Mouse (Mus musculus) spleen, postnatal 4 days (tissue): ENCODE measurements around the gene Pkn1.

ENCODE experiments used
- DNase-seq, 2 experiments: peaks; one replicate each; pipeline ENCODE4 v3.0.0; 2022; ENCODE audit warnings: low spot score in 2 of 2

Pkn1 gene

DNA sequence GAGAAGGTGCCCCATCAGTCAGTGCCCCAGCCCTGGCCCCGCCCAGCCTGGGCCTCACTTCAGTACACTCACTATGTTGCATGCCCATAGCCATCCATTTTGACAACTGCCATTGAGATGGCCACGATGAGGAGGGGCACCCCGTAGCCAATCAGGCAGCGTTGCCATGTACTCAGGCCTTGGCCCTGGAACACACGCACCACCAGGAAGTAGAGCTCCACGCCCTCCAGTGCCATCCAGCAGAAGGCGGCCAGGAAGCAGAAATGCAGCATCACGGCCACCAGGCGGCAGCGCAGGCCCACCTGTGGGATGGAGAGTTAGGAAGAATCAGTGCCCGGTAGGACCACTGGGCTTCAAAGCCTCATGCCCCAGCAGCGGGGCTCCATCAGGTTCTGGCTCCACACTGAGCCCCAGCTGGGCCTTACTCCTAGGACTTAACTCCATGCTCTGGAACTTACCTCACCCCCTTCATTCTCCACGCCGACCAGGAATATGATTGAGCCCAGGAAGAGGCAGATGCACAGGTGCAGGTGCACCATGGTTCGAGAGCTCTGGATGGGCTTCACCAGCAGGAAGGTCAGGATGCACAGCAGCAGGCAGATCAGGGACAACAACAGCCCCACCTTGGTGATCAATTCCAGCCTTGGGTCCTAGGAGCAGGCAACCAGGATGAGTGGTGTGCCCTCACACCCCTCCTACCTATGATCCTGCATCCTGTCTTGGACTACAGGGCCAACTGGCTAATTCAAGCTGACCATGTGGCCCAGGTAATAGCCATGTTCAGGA is 25.9 kb upstream of the Pkn1 start:
- peak; percentile 80 to 90 for DNase-seq

DNA sequence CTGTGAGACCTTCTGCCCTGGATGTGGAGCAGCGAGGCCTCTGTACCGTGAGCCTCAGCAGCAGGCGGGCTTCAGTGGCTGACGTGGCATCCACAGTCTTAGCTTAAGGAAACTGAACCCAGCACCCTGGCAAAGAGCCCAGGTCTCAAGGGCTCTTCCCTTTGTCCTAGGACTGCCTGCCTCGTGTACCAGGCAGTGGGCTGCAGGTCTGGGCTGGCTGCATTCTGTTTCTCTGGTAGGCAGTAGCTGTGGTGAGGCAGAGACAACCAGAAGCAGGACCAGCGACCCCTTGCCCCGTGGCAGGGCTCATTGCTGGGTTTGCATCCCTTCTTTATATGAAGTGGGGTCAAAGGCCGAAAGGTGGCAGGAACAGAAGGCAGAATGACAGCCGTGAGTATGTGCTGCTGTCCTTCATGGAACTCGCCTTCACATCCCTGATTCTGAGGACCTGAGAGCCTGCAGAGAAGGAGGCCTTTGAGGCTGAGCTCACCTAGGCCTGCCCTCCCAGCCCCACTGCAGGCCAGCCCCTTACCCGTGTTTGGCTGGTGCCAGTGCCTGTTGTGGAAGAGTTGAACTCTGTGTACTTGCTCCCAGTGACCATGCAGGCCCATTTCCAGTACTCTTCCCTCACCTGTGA is 24.6 kb upstream of the Pkn1 start:
- DNase-seq, result no peak

DNA sequence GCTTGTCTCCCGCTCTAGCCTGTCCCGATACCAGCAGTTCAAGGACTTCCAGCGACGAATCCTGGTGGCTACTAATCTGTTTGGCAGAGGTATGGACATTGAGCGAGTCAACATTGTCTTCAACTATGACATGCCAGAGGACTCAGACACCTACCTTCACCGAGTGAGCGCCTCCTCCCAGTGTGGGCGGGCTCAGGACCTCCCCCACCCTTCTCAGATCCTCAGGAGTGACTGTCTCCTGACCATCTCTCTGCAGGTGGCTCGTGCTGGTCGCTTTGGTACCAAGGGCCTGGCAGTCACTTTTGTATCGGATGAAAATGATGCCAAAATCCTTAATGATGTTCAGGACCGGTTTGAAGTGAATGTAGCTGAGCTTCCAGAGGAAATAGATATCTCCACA is 23.7 kb upstream of the Pkn1 start:
- no peak for DNase-seq

DNA sequence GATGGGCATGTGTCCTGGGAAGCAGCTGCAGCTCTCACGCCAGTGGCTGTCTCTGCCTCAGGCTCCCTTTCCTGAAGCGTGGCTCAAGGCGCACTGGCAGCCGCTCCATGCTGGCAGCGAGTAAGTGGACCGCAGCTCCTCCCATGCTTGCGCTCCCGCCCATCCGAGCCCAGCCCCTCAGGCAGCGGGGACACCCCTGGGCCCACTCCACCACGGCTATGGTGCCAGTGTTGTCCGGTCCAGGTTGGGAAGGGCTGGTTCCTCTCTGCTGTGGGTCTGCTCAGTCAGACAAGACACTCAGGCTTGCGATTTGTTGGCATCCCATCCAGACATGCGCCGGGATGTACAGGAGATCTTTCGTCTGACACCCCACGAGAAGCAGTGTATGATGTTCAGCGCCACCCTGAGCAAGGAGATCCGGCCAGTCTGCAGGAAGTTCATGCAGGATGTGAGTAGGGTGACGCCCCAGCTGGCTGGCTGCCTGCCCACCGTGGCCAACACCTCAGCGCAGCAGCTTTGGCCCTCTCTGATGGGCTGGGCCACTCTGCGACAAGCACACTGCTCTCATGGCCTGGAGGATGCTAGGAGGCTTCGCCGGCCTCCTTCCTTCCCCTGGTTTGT is 22.5 kb upstream of the Pkn1 start:
- DNase-seq, result no peak

DNA sequence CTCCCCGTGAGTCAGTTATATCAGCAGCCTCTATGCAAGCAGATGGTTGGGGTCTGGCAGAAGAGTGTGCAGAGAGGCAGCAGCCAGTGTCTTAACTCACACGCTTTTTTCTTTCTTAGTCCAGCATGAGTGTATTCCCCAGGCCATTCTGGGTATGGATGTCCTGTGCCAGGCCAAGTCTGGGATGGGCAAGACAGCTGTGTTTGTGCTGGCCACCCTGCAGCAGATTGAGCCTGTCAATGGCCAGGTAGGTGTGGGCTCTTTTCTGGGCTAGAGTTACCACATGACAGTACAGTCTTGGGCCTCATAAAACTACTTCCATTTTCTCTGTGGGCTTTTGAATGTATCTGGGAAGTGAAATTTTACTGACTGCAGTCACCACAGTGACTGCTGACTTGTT is 20.7 kb upstream of the Pkn1 start:
- peak in 1 of 2 experiments; percentile 53 for DNase-seq

DNA sequence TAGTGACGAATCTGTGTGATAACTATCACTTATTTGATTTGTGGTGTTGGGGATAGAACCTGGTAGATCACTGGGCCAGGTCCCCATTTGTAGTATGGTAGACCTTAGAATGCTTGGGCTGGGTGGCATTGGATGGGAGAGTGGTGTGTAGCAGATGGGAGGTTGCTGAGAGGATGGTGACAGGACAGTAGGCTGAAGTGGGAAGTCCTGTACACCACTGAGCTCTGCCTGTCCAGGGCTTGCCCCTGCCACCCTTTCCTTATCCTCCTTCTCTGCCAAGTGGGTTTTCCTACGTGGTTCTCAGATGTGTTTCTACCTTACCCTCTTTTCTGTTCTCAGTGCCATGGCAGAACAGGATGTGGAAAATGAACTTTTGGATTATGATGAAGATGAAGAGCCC is 20.1 kb upstream of the Pkn1 start:
- peak in 1 of 2 experiments; percentile 51 for DNase-seq

DNA sequence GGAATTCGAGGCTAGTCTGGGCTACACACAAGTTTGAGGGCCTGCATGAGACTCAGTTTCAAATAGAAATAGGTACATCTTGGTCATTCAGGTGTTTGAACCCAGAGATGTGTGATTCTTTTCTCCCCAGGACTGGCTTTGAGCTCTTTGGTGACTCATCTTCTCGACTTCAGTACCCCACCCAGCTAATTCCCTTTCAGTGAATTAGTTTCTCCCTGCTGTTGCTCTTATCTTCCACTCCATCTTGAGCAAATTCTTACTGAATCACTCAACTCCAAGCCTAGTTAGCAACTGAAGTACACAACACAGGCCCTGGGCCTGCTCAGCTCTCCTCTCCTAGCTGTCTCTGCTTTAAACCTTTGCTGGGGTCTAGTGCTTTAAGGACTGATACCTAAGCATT is 17.6 kb upstream of the Pkn1 start:
- DNase-seq, result no peak

DNA sequence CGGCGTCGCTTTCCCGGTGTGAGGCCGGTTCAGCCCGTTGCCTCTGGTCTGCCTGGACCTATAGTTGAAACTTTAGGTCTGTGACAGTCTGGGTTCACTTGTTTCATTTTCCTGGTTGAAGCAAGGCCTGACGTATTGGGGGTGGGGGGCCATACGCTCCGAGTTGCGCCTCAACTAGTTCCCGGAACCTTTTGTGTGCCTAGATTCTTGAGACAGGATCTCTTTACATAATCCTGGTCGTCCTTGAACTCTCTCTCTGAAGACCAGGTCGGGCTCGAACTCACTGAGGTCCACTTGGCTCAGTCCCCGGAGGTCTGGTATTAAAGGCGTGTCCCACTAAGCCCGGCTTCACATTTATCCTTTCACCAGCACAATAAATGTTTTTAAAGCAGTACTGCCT is 16.8 kb upstream of the Pkn1 start:
- no peak for DNase-seq

DNA sequence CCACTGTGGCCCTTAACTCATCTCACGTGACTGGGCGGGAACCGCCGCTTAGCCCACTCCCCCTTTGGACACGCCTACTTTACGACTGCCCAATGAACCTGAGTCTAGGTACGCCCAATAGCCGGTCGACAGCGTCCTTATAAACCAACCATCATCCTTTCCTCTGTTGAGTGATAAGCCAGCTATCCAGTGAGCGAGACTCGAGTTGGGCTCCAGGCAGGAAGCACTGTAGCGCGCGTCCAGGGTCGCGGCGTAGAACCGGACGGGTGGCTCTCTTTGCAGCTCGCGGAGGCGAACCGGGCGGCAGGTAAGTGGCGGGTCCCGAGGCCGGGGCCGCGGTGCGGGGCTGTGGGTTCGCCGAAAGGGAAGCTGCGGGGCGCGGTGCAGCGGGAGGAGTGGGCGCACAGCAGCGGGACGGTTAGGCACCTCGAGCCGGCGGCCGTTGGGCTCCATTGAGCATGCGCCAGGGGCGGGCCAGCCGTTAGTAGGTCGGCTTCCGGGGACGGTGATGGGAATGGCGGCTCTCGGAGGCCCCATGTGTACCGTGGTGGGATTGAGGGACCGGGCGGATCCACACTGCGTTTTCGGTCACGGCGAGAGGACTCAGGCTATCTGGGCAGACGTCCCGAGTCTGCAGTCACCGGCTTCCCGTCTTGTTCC is 16.2 kb upstream of the Pkn1 start, which contains the start of gene Ddx39:
Ddx39 (plus strand) TSS at position 147 of the 660 bp plus-strand sequence.
- DNase-seq, result peak; percentile 94 to 95

DNA sequence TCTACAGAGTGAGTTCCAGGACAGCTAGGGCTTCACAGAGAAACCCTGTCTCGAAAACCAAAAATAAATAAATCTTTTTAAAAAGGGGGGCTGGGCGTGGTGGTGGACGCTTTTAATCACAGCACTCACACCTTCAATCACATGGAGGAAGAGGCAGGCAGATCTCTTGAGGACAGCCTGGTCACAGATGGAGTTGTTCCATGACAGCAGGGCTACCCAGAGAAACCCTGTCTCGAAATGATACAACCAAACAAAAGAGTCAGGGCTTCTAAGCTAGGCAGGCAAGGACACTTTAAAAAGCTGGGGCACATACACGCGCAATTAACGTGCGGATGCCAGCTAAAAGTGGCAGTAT is 15.7 kb upstream of the Pkn1 start:
- DNase-seq, result no peak

DNA sequence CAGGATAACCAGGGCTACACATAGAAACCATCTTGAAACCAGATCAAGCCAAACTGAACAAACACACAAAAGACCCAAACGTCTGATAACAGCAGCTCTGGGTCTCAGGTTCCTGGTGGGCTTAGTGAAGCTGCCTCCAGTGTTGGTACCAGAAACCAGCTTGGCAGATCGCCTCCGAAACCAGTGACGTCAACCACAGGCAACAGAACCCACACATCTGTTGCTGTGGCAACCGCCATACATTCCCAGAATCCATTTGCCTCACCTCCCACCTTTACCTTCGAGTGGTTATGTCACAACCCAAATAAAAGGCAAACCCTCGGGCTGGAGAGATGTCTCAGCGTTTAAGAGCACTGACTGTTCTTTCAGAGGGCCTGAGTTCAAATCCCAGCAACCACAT is 8.6 kb upstream of the Pkn1 start:
- no peak for DNase-seq

DNA sequence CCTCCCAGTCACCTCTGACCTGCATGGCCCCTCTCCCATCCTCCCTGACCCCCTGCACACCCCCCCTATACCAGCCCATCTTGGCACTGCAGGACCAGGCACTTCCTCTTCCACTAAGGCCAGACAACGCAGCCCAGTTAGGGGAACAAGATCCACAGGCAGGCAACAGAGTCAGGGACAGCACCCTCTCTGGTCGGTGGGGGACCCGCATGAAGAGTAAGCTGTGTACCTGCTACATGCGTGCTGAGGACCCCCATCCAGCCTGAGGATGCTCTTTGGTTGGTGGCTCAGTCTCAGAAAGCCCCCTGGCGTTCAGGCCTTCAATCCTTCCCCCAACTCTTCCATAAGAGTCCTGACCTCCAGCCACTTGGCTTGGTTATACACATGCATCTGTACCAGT is 7.4 kb upstream of the Pkn1 start:
- no peak for DNase-seq

DNA sequence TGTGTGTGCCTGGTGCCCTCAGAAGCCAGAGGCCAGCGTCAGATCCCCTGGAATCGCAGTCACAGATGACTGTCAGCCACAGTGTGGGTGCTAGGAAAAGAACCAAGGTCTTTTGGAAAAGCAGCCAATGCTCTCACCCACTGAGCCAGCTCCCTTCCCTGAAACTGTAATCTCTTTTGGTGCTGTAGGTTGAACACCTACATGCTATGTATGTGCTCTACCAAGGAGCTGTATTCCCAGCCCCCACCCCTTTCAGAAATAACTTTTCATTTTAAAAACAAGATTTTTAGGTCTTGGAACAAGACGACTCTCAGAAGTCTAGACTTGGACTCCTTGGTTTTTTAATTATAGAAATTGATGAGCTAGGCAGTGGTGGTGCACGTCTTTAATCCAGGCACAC is 4.4 kb upstream of the Pkn1 start:
- no peak for DNase-seq

DNA sequence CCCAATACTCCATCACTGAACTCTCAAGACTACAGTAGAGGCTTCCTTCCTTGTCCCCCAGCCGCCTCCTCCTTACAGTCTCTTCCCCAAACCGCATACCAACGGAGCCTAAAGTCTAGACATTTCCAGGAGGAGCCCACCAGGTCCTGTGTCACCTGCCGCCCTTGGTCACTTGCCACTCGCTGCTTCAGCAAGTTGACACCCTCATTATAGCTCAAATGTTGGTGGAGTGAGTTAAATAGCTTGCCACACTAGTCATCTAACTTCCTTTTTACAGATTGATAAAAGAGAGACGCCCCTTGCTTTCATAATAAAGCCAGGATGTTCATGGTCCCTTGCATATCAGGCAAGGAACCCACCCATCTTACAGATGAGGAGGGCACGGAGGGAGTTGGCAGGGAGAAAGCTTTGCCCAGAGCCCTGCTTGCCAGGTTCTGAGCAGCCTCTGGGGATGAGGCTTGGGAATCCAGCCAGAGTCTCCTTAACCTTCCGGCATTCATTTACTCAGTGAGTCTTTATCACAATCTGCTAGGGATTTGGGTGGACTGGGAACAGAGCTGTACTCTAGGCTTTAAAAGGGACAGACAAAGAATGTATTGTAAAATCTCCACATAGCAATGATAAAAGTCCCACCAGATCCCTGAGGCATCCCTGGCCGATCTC is 1.6 kb upstream of the Pkn1 start:
- no peak for DNase-seq

DNA sequence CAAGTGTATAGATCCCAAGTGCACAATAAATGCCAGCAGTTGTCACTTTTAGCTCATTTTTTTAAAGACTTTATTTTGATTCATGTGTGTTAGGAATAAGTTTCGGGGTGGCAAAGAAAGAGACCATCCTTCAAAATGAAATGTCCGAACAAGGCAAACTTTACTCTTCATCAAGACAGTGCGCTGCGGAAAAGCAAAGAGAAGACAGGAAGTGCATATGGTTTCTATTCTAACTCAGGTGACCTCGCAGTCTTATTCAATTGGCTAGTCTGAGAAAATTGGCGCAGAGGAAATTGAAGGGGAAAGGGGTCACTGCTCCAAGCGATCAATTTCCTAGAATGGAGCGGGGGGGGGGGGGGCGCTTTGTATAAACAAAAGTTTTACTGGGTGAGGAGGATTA is 587 bp upstream of the Pkn1 start:
- peak in 1 of 2 experiments; percentile 23 for DNase-seq

DNA sequence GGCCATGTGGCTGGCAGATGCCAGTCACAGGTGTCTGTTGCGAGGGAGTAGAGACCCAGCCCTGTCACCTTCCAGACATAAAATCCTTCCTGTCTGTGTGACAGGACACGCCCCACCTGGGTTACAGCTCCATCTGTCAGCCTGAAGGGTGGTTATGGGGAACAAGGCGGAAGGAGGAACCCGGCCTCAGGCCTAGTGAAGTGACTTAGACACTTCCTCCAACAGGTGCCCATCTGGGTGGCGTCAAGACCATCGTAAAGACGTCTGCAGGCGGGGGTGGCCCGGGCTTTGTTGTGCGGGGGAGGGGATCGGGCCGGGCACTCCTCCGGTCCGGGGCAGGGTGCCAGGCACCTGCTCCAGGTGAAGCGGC is 703 bp downstream of the Pkn1 start:
- DNase-seq, result peak in 1 of 2 experiments; percentile 68

DNA sequence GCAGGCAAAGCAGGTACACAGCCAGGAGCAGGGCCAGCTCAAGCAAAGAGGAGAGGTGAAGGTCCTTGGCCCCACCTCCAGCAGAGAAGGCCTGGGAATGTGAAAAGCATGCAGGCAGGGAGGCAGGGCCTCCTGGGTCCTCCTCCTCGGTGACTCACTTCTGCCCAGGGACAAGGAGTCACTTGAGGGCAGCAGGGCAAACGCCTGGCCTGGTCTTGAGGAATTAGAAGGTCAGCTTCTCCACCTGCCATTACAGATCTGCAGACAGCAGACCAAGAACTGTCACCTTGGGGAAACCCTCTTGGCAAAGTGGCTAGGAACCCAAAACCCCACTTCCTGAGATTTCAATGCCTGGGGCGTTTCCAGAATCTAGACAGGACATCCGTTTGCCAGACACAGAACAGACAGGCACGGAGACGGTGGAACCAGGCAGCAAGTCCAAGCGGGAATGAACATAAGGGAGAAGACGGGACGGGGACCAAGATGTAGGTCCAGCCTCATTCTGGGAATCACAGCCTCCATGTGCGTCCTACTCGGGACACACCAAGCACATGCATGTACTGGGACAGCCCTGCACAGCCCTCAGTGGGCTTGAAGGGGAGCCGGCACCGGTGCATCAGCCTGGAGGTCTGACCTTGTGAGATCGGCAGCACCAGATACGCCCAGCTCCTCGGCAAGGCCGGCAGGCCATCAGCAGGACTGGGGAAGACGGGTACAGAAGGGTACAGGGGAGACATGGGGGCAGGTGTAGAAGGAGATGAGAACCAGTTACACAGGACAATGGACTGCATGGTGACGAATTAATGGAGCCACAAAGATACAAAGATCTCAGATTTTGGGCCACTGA is 1.4 kb downstream of the Pkn1 start:
- peak in 1 of 2 experiments; percentile 20 for DNase-seq

DNA sequence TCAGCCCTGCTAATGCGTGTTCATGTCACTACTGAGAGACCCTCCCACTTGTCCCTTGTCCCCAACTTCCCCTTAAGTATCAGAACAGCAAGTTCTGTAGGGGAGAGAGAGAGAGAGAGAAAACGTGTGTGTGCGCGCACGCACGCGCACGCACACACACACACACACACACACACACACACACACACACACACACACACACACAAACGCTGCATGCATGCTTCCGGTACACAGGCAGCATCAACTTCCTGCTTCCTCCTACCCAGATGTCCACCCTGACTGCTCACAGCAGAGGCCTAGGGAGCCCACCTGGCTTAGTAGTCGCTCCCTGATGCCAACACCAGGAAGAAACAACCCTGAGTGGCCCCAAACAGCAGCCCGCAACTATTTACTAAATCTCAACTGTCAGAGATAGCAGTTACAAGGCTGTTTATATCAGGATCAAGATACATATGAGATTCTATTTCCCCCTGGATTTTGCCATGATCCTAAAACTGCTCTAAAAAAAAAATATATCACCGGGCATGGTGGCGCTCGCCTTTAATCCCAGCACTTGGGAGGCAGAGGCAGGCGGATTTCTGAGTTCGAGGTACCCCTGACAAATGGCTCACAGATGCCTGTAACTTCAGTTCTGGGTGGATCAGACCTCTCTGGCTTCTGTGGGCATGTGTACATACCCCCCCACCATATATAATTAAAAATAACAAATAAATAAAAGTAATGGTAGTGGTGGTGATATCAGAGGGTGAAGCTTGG is 3.5 kb downstream of the Pkn1 start:
- DNase-seq, result peak in 1 of 2 experiments; percentile 43

DNA sequence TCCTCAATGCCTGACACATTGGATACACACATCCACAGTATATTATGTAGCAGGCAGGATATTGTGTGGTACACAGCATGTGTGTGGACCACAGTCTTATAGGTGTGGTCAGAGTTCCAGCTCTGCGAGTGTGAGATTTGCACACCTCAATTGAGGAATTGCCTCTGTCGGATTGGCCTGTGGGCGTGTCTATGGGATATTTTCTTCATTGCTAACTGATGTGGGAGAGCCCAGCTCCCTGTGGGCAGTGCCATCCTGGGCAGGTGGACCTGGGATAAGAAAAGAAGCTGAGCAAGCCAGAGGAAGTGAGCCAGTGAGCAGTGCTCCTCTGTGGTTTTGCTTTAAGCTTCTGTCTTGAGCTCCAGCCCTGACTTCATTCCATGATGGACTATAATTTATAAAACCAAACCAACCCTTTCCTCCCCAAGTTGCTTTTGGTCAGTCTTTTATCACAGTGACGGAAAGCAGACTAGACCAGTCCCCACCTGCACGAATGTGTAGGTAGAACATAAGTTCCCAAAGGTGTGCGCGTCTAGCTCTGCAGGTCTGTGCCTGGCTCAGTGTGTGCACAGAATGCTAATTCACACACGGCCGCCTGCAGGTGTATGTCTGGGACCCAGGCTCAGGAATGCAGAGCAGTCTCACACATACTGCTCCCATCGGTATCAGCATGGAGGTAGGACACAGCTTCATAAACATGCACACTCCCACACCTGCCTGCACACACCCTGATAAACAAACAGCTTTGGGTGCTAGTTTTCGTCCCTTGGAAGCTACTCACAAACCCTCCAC is 4.4 kb downstream of the Pkn1 start:
- no peak for DNase-seq
